Mouse (Mus musculus): ENCODE results near the gene Fam129a.

DNA sequence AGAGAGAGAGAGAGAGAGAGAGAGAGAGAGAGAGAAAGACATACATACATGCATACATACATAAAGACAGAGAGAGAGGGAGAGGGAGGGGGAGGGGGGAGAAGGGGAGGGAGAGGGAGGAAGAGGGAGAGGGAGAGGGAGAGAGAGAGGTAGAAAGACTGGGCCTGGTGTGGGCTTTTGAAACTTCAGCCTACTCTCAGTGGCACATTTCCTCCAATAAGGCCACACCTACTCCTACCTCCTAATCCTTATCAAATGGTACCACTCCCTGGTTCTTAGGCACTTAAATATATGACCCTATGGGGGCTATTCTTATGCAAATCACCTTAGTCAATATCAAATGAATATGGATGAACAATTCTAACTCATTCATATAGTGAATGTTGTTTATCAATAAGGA, 142.6 kb downstream of the Fam129a start:
- TF ChIP-seq ZC3H11A (IDR thresholded peaks at IDR 0.05; ENCODE audit: borderline replicate concordance, low read depth, low read length) (no peak), MAFK (IDR thresholded peaks at IDR 0.05; ENCODE audit: insufficient read depth, low read depth, low read length) (no peak)
